Mouse (Mus musculus): Measurements from ENCODE around the gene Hist3h2ba.

The Hist3h2ba gene

GRCm38 (mm10) chr11:58948542-58949479, at the start of gene Hist3h2ba:
TSS of gene Hist3h2ba (plus strand) at chr11:58948920.
- DNase-seq (ENCODE audit: low read depth, low spot score) = no peak

DNA sequence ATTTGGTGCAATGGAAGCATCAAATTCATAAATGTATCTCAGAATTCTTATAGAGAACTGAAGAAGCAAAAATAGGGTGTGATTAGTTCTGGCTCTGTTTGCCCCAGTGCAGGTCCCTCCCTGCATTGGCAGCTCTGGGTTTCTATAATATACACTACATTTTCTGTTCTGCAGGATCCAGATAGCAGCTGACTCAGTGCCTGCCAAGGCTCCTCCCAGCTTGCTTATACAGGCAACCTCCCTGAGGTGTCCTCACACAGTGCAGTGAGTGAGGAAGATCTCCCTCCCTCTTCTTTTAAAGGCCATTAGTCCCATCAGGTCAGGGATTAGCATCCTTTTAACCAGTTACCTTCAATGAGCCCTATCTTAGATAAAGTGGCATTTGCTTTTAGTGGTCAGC, 47.6 kb upstream of the Hist3h2ba start:
- no peak for DNase-seq (ENCODE audit: low read depth, low spot score)

DNA sequence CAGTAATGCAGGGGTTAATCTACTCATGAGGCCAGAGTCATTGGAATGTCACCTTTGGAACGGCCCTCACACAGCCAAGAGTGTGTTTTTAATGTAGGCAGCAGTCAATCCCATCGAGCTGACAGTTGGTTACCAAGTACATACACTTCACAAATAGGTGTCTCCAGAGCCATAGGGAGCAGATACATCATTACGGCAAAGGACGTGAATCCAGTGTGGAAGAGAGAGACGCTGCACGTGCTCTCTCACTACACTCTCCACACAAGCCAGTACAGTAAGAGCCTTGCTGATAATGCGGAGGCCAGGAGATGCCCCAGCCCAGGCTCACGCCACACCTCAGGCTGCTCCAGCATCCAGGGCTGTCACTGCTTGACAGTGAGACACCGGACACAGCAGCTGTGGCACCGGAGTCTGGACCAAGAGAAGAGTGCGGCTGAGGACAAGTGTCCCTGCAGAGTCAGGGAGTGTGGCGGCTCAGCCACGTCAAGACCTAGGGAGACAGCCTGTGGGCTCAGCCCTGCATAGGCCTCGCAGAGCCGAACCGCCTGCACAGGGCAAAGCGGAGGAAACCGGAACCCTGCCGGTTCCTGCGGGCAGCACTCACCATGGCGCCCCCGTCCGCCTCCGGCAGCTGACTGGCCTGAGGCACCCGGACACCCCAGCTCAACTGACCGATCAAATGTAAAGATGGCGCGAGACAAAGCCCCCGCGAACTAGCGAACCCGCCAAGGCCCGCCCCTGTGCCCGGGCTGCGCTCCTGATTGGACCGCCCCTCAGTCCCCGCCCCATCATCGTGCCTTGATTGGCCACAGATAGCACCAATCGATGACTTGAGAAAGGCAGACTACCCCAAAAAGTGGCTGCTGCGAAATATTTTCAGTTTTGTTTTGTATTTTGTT, 45.0 kb upstream of the Hist3h2ba start, which contains the start of gene Zfp39:
Zfp39 (minus strand) TSS at position 715 of the 899 bp plus-strand sequence.
- peak; percentile 87 for DNase-seq (ENCODE audit: low read depth, low spot score)

- no peak for DNase-seq (ENCODE audit: low read depth, low spot score)
These were observed 44.4 kb upstream of the Hist3h2ba start for GRCm38 (mm10) chr11:58904410-58904718.

GRCm38 (mm10) chr11:58904838-58905237, 43.9 kb upstream of the Hist3h2ba start:
- no peak for DNase-seq (ENCODE audit: low read depth, low spot score)

GRCm38 (mm10) chr11:58913776-58914175, 34.9 kb upstream of the Hist3h2ba start:
- DNase-seq (ENCODE audit: low read depth, low spot score) = no peak

- no peak for DNase-seq (ENCODE audit: low read depth, low spot score)
These were observed 34.2 kb upstream of the Hist3h2ba start for GRCm38 (mm10) chr11:58914461-58915028.

- DNase-seq (ENCODE audit: low read depth, low spot score) = no peak
These were observed 31.6 kb upstream of the Hist3h2ba start for GRCm38 (mm10) chr11:58916879-58917744.

- no peak for DNase-seq (ENCODE audit: low read depth, low spot score)
These were observed 30.9 kb upstream of the Hist3h2ba start, which contains the start of gene Btnl10 for GRCm38 (mm10) chr11:58917745-58918366. TSS of gene Btnl10 (plus strand) at chr11:58917908.

- no peak for DNase-seq (ENCODE audit: low read depth, low spot score)
These were observed 30.0 kb upstream of the Hist3h2ba start for GRCm38 (mm10) chr11:58918759-58919158.

DNA sequence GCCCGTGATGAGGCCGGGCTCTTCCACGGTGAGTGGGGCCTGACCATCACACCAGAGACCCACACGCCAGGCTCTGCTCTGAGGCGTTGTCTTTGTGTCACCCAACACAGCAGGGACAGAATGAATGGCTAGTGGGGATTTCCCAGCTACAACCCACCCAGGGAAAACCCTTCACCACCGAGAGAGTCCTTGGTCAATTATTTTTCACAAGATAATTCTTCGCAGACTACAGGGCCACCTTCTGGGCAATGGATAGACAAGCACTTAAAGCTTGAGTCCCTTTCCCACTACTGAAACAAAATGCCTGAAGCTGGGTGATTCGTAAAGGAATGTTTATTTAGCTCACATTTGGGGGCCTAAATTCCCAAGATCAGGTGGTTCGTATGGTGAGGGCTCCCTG, 26.3 kb upstream of the Hist3h2ba start:
- DNase-seq (ENCODE audit: low read depth, low spot score) = no peak

DNA sequence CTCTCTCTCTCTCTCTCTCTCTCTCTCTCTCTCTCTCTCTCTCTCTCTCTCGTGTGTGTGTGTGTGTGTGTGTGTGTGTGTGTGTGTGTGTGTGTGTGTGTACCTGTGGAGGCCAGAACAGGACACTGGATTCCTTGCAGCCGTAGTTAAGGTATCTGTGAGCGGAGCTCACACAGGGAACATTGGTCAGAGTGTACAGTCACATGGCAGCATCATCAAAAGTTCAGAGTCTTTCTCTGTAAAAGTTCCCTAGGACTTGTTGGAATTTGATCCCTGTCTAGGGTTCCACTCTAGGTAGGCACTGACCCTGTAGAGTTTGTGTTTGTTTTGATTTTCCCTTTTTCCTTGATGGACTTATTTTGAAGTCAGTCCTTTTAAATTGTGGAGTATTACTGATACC, 22.1 kb upstream of the Hist3h2ba start:
- DNase-seq (ENCODE audit: low read depth, low spot score) = no peak

DNA sequence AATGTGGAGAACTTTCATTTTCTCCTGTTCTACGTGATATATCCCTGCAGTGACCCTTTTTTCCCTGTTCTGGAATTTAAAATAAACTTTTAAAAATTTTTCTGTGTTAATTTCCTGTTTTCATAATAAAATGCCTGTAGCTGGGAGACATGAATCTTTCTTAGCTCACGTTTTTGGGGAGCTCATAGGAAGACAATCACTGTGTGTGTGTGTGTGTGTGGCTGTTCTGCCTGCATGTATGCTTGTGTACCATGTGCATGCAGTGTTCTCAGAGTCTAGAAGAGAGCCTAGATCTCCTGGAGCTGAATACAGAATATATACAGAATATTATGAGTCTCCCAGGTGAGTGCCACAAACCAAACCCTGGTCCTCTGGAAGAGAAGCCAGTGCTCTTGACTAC, 21.7 kb upstream of the Hist3h2ba start:
- DNase-seq (ENCODE audit: low read depth, low spot score) = no peak

GRCm38 (mm10) chr11:58927790-58928651, 20.7 kb upstream of the Hist3h2ba start:
- DNase-seq (ENCODE audit: low read depth, low spot score) = no peak

DNA sequence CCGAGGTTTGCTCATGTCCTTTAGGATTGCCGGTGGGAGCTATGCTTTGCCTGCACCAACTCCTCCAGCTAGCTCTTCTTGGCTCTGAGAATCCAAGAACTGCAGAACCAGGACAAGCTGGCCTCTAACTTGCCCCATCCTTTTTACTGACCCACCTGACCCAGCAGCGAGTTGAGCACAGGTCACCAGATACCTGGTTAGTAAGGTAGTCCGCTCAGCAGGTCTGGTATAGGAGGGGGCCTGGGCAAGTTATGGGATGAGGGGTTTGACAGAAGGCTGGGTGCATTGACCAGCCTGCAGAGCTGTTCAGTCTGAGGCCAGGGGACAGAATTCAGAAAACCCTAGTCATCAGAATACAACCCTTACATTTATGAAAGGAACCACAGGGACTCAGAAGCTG, 19.7 kb upstream of the Hist3h2ba start:
- DNase-seq (ENCODE audit: low read depth, low spot score) = no peak

- DNase-seq (ENCODE audit: low read depth, low spot score) = no peak
These were observed 19.1 kb upstream of the Hist3h2ba start for GRCm38 (mm10) chr11:58929641-58930040.

DNA sequence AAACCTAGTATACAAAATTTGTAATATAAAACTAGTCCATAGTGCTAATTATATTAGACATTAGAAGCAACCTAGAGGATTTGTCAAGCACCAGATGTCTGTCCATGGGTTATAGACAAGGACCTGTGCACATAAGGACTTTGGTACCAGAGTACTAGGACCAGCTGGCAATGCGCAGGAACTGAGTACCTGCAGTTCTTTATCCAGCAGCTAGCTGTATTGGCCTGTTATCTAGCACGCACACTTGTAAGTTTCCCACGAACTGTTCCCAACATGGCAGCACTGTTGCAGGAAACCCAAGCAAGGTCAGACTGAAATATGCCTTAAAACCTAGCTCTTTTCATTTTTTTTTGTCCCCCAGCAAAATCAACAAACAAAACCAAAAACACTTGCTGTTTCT, 18.5 kb upstream of the Hist3h2ba start:
- DNase-seq (ENCODE audit: low read depth, low spot score) = no peak

GRCm38 (mm10) chr11:58931576-58931975, 17.1 kb upstream of the Hist3h2ba start:
- DNase-seq (ENCODE audit: low read depth, low spot score) = no peak

- DNase-seq (ENCODE audit: low read depth, low spot score) = no peak
These were observed 10.8 kb upstream of the Hist3h2ba start for GRCm38 (mm10) chr11:58937909-58938308.

Measured in WW6 (cell line).